Mouse (Mus musculus): ENCODE results near the gene Ykt6.
A peak's percentile ranks its signal among the peaks of the same experiment; 100 is the strongest.
"Not testable (repeated sequence)": the region's sequence is repeated elsewhere in the genome, so short reads cannot be mapped to it uniquely, and the experiment has no call there.

Gene Ykt6

DNA sequence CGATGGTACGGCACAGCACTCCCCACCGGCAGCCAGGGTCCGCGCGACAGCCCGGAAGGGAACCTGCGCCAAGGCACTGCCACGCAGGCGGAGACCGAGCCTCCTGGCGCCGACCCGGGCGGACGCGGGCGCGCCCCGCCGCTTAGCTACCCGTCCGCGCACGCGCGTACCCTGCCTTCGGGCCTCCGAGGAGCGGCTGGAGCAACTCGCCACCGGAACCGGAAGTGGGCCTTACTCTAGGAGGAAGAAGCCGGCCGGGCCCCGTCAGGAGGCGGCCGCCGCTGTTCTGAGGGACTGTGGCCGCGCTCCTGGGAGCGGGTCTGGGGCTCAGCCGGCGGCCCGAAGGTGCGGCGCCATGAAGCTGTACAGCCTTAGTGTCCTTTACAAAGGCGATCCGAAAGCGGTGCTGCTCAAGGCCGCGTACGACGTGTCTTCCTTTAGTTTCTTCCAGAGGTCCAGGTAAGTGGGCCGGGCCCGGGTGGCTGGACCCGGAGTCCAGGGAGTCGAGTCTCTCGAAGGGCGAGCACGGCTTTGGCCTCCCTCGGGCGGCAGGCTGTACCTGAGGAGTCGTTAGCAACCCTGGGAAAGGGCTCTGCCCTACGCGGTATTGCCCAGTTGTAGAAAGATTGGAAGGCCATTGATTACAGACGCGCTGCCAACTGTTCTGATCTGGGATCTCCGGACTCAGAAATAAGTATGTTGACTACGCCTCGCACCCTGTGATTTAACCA, at the start of gene Ykt6:
Gene Ykt6 (plus strand): TSS at position 148 of the 731 bp plus-strand sequence.
- peak; percentile 94 for DNase-seq (ENCODE audit: low spot score)

GRCm38 (mm10) chr11:5905778-5906518, 49.5 kb upstream of the Ykt6 start:
- no peak for DNase-seq (ENCODE audit: low spot score)

DNA sequence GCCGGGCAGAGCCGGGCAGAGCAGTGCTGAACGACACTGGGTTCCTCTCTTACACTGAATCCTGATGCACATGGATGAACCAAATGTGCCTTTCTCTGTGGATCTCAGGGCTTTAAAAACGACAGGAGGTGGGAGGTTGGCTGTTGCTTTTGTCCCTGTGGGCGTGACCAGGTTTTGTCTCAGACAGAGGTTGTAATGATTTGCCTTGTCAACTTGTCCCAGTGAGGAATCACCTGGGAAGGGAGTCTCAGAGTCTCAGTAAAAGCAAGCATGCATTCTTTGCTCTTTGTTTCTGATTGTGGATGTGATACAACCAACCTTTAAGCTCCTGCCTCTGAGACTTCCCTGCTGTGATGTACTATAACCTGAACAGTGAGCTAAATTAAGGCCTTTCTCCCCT, 48.4 kb upstream of the Ykt6 start:
- no peak for DNase-seq (ENCODE audit: low spot score)

- no peak for DNase-seq (ENCODE audit: low spot score)
Measured at GRCm38 (mm10) chr11:5908642-5909041, 46.9 kb upstream of the Ykt6 start.

DNA sequence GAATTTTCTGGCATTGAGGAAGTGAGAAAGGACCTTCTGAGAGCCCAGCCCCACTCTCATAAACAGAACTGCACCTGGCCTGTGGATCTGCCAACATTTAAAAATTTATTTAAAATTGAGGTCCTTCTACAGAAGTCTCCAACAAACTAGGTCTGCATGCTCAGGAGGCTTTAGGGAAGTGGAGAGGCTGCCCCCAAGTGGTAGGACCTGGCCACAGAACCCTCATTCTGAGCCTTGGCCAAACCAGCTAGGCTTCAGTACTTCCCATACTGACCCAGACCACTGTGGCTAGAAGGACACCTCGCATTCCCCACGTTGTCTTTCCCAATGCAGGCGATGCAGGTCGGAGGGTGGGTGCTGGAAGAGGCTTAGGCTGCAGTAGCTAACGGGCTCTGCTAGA, 42.9 kb upstream of the Ykt6 start:
- peak; percentile 78 for DNase-seq (ENCODE audit: low spot score)

- DNase-seq (ENCODE audit: low spot score), result no peak
Measured at GRCm38 (mm10) chr11:5913256-5913655, 42.2 kb upstream of the Ykt6 start.

DNA sequence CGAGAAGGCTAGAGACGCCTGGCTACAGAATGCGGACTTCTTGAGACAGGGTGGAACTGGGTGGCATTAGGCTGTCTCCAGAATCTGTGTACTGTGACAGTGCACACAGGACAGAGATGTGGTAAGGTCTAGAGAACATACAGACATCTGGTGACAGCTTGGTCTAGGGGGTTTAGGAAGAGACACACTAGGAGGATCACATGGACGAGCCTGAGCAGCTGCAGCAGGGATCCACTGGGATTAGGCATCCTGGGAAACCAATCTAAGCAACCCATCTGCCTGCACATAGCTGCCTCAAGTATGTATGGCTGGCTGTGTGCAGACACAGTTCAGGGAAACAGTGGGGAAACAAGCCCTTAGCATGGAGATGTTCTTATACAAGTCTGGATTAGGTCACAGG, 41.6 kb upstream of the Ykt6 start:
- DNase-seq (ENCODE audit: low spot score), result no peak

DNA sequence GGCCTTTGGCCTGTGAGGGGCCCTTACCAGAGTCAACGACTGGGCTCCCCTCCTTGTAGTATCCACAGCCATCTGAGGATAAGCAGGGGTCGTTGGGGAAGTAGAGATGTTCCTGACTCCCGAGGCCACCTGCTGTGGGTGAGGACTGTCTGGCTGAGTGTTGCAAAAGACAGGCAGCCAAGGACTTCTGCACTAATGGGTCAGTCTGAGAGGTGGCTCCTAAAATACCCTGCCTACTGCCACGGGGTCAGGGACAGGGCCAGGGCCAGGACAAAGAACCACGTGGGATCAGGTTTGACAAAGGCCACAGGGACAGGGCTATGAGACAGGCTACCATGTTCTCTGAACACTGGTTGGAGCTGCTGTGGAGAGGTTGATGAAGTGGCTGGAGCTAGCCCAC, 40.6 kb upstream of the Ykt6 start:
- no peak for DNase-seq (ENCODE audit: low spot score)

DNA sequence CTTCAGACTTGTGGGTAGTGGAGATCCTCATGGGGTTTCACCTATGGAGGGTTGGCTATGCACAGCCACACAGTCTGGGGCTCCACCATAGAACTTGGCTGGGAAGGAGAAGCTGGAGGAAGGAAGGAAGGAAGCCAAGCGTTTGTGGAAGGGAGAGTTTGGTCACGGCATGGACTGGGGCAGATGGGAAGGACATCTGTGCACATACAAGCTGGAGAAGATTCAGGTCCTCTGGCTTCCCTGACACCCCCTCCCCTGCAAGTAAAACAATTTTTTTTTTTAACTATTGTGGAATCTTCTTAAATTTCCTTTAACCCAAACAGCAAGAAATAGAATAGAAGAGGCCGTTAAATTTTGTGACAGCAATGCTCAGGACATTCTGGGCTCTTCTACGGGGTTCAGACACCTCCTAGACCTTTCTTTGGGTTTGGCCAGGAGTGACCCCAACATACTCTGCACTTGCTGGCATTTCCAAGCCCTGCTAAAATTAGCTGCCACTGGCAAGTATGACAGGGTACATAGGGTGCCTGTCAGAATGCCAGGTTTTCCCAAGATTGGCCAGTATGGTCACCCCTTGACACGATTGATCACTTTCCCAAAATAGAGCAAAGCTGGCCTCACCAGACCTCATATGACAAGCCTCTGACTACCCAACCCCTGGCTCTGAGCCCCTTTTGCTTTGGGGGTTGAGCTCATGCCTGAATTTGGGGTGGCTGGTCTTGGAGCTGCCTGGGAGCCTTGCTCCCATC, 39.9 kb upstream of the Ykt6 start:
- DNase-seq (ENCODE audit: low spot score), result no peak

DNA sequence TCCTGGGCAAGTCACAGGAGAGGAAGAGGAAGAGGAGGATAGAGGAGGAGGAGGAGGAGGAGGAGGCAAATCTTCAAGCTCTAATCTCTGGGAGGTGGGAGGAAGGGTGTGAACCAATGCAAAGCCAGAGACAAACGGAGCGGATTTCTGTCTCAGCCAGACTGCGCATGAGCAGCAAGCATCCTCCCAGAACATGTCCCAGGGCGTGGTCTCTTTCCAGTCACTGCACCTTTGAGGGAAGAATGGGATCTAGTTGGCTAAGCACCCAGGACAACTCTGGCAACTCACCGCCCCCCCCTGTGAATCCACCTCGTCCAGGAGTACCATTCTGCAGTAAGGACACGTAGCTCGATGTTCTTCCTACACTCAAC, 39.3 kb upstream of the Ykt6 start:
- DNase-seq (ENCODE audit: low spot score), result no peak

GRCm38 (mm10) chr11:5918111-5918510, 37.4 kb upstream of the Ykt6 start:
- DNase-seq (ENCODE audit: low spot score), result no peak

DNA sequence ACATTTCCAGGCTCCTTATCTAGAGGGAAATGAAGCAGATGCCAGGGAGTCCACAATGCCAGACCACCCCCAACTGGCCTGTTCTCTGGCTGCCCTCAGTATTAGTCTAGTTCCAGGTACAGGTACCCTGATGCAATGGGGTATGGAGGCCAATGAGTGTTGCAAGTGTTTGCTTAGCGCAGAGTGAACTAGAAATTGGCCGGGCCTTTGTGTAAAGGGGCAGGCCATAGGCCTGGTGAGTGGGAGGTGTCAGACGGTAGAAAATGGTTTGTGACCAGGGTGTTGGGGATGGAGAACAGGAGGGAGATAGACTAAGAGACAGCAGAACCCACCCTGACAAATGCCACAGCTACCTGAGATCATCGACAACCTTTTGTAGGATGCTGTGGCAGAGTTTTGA, 35.9 kb upstream of the Ykt6 start:
- no peak for DNase-seq (ENCODE audit: low spot score)

DNA sequence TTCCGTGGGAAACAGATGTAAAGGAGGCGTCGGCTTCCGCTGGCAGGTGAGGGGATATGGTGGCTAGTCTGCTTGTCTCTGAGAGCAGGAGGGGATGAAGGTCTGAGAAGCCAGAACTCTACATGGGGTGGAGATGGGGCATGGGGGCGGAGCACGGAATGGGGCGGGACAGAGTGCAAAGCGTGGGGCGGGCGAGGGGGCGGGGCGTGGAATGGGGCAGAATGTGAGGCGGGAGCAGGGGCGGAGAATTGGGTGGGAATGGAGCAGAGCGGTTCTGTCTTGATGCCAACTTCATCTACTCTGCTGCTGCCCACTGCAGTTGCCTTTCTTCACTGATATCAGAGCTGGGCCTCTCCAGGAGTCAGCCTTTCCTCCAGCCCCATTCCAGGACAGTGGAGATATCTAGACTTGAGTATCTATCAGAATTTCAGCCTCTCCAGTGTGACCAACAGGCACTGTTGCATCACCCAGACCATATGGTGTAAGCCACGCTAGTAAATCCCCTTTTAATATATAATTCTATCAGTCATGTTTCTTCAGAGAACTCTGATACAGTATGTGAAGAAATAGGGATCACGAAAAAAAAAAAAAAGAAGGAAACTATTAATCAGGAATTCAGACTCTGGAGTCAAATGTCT, 35.1 kb upstream of the Ykt6 start:
- DNase-seq (ENCODE audit: low spot score), result no peak

DNA sequence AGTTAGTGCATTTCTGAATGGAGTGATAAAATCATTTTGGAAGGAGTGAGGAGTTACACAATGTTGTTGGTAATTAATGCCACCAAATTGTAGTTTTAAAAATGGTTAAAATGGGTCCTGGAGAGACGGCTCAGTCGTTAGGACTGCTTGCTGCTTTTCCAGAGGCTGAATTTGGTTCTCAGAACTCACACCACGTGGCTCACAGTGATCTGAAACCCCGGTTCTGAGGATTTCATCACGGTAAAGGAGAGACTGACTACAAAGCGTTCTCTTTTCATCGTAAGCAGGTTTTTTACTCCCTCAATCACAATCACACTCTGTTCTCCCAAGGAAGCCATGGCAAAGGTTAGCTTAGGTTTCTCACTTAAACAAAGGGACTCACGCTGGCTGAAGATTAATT, 30.8 kb upstream of the Ykt6 start:
- DNase-seq (ENCODE audit: low spot score), result no peak

DNA sequence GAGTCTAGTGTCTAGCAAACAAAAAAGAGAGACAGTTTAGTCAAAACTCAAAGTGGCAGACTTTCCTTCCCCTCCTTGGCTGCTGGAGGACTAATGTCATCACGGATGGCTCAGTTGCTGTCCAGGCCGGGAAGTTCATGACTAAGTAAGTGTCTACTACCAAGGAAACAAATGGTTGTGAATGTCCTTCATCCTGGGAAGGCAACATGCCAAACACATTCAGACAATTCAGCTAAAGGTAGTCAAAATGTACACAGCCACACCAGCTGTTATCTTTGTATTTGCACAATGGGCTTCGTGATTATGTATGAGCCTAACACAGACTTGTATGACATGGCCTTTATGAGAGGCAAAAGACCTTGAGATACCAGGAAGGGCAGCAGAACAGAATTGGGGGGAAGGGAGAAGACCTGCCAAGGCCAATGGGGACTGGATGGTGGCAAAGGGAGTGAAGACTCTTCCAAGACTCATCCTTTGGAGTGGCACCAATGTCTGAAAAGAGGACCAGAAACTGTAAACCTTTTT, 28.7 kb upstream of the Ykt6 start:
- no peak for DNase-seq (ENCODE audit: low spot score)

DNA sequence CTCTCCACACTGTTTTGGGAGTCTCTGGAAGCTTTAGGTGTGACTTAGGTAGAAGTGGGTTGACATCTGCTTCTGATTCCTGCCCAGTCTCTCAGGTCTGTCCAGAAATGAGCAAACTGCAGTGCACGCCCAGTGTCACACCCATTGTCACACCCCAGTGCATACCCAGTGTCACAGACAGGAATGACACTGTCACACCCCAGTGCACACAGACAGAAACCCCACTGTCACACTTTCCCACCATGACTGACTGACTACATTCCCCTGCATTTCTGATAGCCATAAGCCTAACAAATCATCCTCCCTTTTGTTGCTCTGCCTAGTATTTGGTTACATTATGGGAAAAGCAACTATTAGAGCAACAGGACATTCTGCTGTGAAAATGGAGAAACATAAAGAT, 24.9 kb upstream of the Ykt6 start:
- DNase-seq (ENCODE audit: low spot score), result no peak

- DNase-seq (ENCODE audit: low spot score), result not testable (repeated sequence)
Measured at GRCm38 (mm10) chr11:5931947-5932346, 23.5 kb upstream of the Ykt6 start.

DNA sequence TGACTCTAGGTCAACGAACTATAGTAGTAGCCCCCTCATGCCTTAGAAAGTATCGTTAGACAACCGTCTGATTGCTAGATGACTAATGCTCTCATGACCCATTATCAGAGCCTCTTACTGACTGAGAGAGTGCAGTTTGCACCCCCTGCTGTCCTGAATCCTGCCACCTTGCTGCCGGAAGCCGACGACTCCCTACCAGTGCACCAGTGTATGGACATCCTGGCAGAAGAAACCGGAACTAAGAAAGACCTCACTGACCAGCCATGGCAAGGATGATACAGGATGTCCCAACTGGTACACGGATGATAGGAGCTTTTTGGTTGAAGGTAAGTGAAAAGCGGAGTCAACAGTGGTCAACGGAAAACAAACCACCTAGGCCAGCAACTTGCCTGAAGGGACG, 21.0 kb upstream of the Ykt6 start:
- DNase-seq (ENCODE audit: low spot score), result not testable (repeated sequence)

DNA sequence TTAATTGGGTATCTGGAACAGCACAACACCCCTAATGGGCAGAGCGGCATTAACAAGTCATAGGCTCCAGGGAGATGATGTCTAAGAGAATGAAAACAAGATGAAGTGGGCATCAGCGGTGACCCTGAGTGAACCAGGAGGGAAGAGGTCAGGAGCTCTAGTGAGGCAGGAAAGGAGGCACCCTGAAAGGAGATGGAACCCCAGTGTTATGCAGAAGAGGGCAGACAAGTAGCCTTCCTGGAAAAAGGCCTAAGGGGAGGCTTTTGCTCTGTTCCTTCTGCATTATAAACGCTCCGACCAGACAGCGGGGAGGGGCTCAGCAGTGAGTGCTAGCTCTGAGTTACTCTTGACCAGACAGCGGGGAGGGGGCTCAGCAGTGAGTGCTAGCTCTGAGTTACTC, 12.5 kb upstream of the Ykt6 start:
- no peak for DNase-seq (ENCODE audit: low spot score)

DNA sequence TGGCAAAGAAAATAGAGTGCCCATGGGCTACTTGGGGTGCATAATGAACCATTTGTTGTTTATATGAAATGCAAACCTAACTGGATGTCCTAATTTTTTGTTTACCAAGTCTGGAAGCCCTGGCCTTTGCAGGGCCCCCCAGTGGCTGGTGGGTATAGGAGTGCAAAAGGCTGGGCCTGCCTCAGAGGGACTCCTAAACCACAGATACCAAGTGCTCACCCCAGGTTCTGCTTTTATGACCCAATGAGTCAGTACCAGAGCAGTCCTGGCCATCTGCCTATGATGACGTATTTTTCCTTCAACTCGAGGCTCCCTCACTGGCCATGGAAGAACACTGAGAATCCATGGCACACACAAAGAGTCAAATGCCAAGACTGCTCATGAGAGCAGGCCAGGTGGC, 10.4 kb upstream of the Ykt6 start:
- no peak for DNase-seq (ENCODE audit: low spot score)

- no peak for DNase-seq (ENCODE audit: low spot score)
Measured at GRCm38 (mm10) chr11:5947796-5948195, 7.7 kb upstream of the Ykt6 start.

DNA sequence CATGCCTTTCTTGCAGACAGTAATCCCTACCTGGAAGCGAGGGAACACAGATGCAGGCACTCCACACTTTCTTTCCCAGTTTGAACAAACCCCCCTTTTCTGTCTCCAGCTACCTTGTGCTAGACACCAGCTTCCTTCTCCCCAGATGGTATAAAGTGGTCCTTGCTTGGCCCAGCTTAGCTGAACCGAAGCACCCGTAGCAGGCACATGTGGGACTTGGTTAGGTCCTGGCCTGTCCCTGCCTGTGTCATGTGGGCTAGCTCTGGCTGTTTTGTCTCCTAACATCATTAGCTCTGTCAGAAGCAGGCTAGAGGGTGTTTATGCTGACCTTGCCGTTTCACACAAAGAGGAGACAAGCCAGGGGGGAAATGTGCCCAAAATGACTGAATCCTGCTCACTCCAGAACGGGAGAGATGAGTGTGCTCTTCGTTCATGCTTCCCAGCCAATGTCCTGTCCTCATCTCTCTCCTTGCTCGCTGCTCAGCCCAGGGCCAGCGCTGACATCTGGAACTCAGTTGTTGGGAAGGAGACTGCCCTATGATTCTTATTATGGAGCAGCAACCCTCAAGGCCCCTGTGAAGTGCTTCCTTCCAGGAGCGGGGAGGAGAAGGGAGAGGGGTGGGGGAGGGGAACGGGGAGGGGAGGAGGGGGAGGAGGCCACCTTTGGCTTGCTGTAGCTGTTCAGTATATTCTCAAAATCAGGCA, 6.8 kb upstream of the Ykt6 start:
- no peak for DNase-seq (ENCODE audit: low spot score)
